In the genomic region with DNA sequence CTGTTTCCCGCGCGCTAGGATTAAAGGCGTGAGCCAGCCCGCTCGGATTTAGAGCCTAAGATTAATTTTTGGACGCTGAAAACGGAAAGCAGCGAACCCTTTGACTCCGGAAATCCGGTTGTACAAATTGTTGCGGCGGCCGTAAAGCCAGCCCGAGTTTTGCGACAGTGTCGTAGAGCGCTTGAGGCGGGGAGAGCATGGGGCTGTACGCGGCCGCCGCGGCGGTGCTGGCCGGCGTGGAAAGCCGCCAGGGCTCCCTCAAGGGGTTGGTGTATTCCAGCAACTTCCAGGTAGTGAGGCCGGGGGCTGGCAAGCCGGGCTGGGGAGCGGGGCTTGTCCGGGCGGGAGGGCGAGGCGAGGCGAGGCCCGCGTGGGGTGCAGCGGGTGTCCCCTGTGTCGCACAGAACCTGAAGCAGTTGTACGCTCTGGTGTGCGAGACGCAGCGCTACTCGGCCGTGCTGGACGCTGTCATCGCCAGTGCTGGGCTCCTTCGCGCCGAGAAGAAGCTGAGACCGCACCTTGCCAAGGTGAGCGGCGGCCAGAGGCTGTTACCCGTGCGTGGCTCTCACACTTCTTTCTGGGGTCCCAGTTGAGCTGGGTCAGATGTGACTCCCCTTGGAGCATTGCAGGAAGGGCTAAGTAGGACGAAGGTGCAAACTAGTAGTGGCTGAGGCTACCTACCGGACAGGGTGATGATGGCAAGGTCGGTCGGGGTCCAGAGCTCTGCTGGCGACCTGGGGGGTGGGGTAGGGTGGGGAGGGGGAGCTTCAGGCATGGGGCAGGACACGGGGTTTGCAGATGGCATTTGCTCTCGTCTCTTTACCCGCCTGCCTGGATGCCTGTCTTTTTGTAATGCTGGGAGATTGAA, we compare ENCODE assay signal across 8 mouse cellular contexts. TPM values are rescaled to one million over a fixed set of nuclear protein-coding genes. Genes with fewer than 3 reads are reported as not detected.
A peak's percentile ranks its signal among the peaks of the same experiment; 100 is the strongest.
DNase-seq lines count a peak whose midpoint lies in the region; ATAC-seq and TF ChIP-seq lines count a peak whose summit lies in the region.

Gene Nsun5 (plus strand): TSS at position 167 of the 868 bp plus-strand sequence.

- H3K9ac ChIP-seq in forebrain, embryonic 13.5 days: peak within 1 kb of the TSS; percentile 93
- peak within 1 kb of the TSS; percentile 92 for H3K9ac ChIP-seq in liver, postnatal 0 days (replicated peaks)
- H3K9ac ChIP-seq in neural tube, embryonic 14.5 days (replicated peaks; ENCODE audit: low read depth, low read length): peak within 1 kb of the TSS; percentile 83

- peak within 1 kb of the TSS; percentile 70; the same call in 1 of the 2 replicates for H3K27ac ChIP-seq in forebrain, embryonic 13.5 days
- H3K27ac ChIP-seq in liver, postnatal 0 days (ENCODE audit: low read depth): peak within 1 kb of the TSS; percentile 85
- peak within 1 kb of the TSS; percentile 52 for H3K27ac ChIP-seq in neural tube, embryonic 14.5 days (ENCODE audit: low read depth, low read length)

- 1% methylated on average over 64 of the region's 64 CpGs for WGBS in forebrain, embryonic 13.5 days
- WGBS in large intestine, adult 2 months: under 1% methylated on average over 64 of the region's 64 CpGs
- under 1% methylated on average over 59 of the region's 64 CpGs for WGBS in liver, postnatal 0 days (ENCODE audit: insufficient replicate concordance)
- WGBS in neural tube, embryonic 14.5 days: under 1% methylated on average over 63 of the region's 64 CpGs

- peak; percentile 96 for DNase-seq in c-Kit-positive CD71-positive TER-119-positive erythroid progenitor cells, embryonic 14.5 days (ENCODE audit: low spot score)
- DNase-seq in heart, postnatal 10 days: peak; percentile 96 to 97
- peak; percentile 84 for DNase-seq in large intestine, adult 2 months (ENCODE audit: low read depth, low spot score)
- peak; percentile 97 for DNase-seq in liver, postnatal 0 days
- DNase-seq in testis, postnatal 10 days (ENCODE audit: low spot score): peak; percentile 98

- TF ChIP-seq CTCF in E14TG2a.4 (conservative IDR thresholded peaks at IDR 0.05; ENCODE audit: low read length): no peak
- no peak for TF ChIP-seq CTCF in liver, postnatal 0 days (IDR thresholded peaks at IDR 0.05; ENCODE audit: low read depth)

- H3K27me3 ChIP-seq in E14TG2a.4 (ENCODE audit: insufficient read depth, low read length): peaks cover 4% of the 10 kb centered on the region; the same call in 1 of the 2 replicates
- peaks cover 6% of the 10 kb centered on the region; the same call in 1 of the 2 replicates for H3K27me3 ChIP-seq in forebrain, embryonic 13.5 days
- H3K27me3 ChIP-seq in liver, postnatal 0 days (ENCODE audit: insufficient read depth, low read length): no peaks in the 10 kb centered on the region
- peaks cover 3% of the 10 kb centered on the region; the same call in 1 of the 2 replicates for H3K27me3 ChIP-seq in neural tube, embryonic 14.5 days (ENCODE audit: control insufficient read depth, insufficient read depth, low read length)

- TF ChIP-seq EP300 in liver, postnatal 0 days (IDR thresholded peaks at IDR 0.05; ENCODE audit: low read depth): peak; percentile 64; the same call in 1 of the 2 replicates

- H3K36me3 ChIP-seq in E14TG2a.4 (ENCODE audit: insufficient read depth, low read length): peaks cover 37% of the 10 kb centered on the region
- peaks cover 36% of the 10 kb centered on the region for H3K36me3 ChIP-seq in forebrain, embryonic 13.5 days (ENCODE audit: poor library complexity, severe bottlenecking)
- H3K36me3 ChIP-seq in liver, postnatal 0 days (replicated peaks; ENCODE audit: insufficient read depth, low read length): peaks cover 17% of the 10 kb centered on the region
- peaks cover 17% of the 10 kb centered on the region; the same call in 1 of the 2 replicates for H3K36me3 ChIP-seq in neural tube, embryonic 14.5 days (ENCODE audit: control insufficient read depth, insufficient read depth, low read length)

- peak; percentile 84 for ATAC-seq in forebrain, embryonic 13.5 days
- peak; percentile 90 for ATAC-seq in liver, postnatal 0 days
- peak; percentile 73 for ATAC-seq in neural tube, embryonic 14.5 days (ENCODE audit: low read depth)

- H3K4me3 ChIP-seq in E14TG2a.4 (replicated peaks; ENCODE audit: low read length): peak within 1 kb of the TSS; percentile 99
- peak within 1 kb of the TSS; percentile 84 for H3K4me3 ChIP-seq in forebrain, embryonic 13.5 days
- H3K4me3 ChIP-seq in liver, postnatal 0 days (ENCODE audit: low read depth, low read length): peak within 1 kb of the TSS; percentile 90
- H3K4me3 ChIP-seq in neural tube, embryonic 14.5 days (ENCODE audit: low read depth, low read length): peak within 1 kb of the TSS; percentile 87

- peak within 1 kb of the TSS; percentile 88 for H3K4me2 ChIP-seq in forebrain, embryonic 13.5 days
- peak within 1 kb of the TSS; percentile 98 for H3K4me2 ChIP-seq in liver, postnatal 0 days (ENCODE audit: low read depth, low read length)
- peak within 1 kb of the TSS; percentile 82 for H3K4me2 ChIP-seq in neural tube, embryonic 14.5 days (ENCODE audit: low read depth, low read length)

- intact Hi-C loops in heart, postnatal 10 days (cut with DNase I): no loop called here

- peaks cover 32% of the 10 kb centered on the region for H3K4me1 ChIP-seq in E14TG2a.4 (replicated peaks; ENCODE audit: low read depth, low read length)
- peaks cover 22% of the 10 kb centered on the region for H3K4me1 ChIP-seq in forebrain, embryonic 13.5 days
- H3K4me1 ChIP-seq in liver, postnatal 0 days (ENCODE audit: insufficient read depth): peaks cover 12% of the 10 kb centered on the region
- H3K4me1 ChIP-seq in neural tube, embryonic 14.5 days (ENCODE audit: control insufficient read depth, insufficient read depth, low read length): peaks cover 8% of the 10 kb centered on the region

- H3K9me3 ChIP-seq in E14TG2a.4 (ENCODE audit: low read length): no peaks in the 10 kb centered on the region
- H3K9me3 ChIP-seq in forebrain, embryonic 13.5 days (replicated peaks): no peaks in the 10 kb centered on the region
- no peaks in the 10 kb centered on the region for H3K9me3 ChIP-seq in liver, postnatal 0 days (ENCODE audit: low read length)
- no peaks in the 10 kb centered on the region for H3K9me3 ChIP-seq in neural tube, embryonic 14.5 days (ENCODE audit: control insufficient read depth, low read length)

RNA-seq across cellular contexts. Expression of gene Nsun5, which starts in this region (rescaled TPM):
- 36.8 and 40.4 TPM in 2 replicates for polyA plus RNA-seq in forebrain, embryonic 13.5 days (2015; fragmentation: Nextera tagmentation; extraction: Ambion mirVana)
- total RNA-seq in heart, postnatal 10 days (2021): 10 to 100 TPM; 16.4 to 20.0 TPM
- 23.1 and 25.2 TPM in 2 replicates for polyA plus RNA-seq in large intestine, adult 2 months (2012; rRNA removed)
- 9.4 and 10.0 TPM in 2 replicates for polyA plus RNA-seq in liver, postnatal 0 days (2015; fragmentation: Nextera tagmentation; extraction: Ambion mirVana)
- 22.8 and 23.0 TPM in 2 replicates for polyA plus RNA-seq in neural tube, embryonic 14.5 days (2014; fragmentation: Nextera tagmentation; extraction: Ambion mirVana)

Comparison
In these comparisons a context has a peak if more than half of its experiments do, and no peak if none do; other contexts are left out.
1. Peak in every context shown above with its lines: DNase-seq, ATAC-seq, H3K4me3 ChIP-seq and H3K27ac ChIP-seq.